Mouse (Mus musculus): ENCODE measurements at regions not wholly inside any gene's neighbourhood (a gene's known extent, or its start where the extent isn't known, plus 50 kb on each side); places are given as distances from the start of the nearest gene placed in this dataset.
A peak's percentile ranks its signal among the peaks of the same experiment; 100 is the strongest.

GRCm38 (mm10) chr14:105056171-105056570, 121.0 kb downstream of the Rbm26 start:
- no peak for DNase-seq

GRCm38 (mm10) chr14:105038798-105039197, 138.3 kb downstream of the Rbm26 start:
- DNase-seq = no peak

- DNase-seq = peak; percentile 15 to 22
These were observed 142.3 kb downstream of the Rbm26 start for GRCm38 (mm10) chr14:105034712-105035377.

GRCm38 (mm10) chr14:105019971-105020370, 157.2 kb downstream of the Rbm26 start:
- DNase-seq = no peak

GRCm38 (mm10) chr14:105016089-105016846, 160.9 kb downstream of the Rbm26 start:
- peak; percentile 32 to 38 for DNase-seq

GRCm38 (mm10) chr14:105015278-105015677, 161.8 kb downstream of the Rbm26 start:
- DNase-seq = peak in 1 of 2 experiments; percentile 12

GRCm38 (mm10) chr14:105010742-105011141, 166.4 kb downstream of the Rbm26 start:
- peak; percentile 41 to 45 for DNase-seq

- DNase-seq = no peak
These were observed 168.8 kb downstream of the Rbm26 start for GRCm38 (mm10) chr14:105008331-105008730.

GRCm38 (mm10) chr14:104994066-104994465, 183.1 kb downstream of the Rbm26 start:
- peak; percentile 55 to 58 for DNase-seq

GRCm38 (mm10) chr14:104966046-104966445, 211.1 kb downstream of the Rbm26 start:
- no peak for DNase-seq

- no peak for DNase-seq
These were observed 233.7 kb downstream of the Rbm26 start for GRCm38 (mm10) chr14:104943450-104943849.

GRCm38 (mm10) chr14:104939961-104940360, 237.2 kb downstream of the Rbm26 start:
- no peak for DNase-seq

- no peak for DNase-seq
These were observed 239.9 kb downstream of the Rbm26 start for GRCm38 (mm10) chr14:104937083-104937864.

- DNase-seq = no peak
These were observed 241.2 kb downstream of the Rbm26 start for GRCm38 (mm10) chr14:104935956-104936355.

- no peak for DNase-seq
These were observed 271.4 kb downstream of the Rbm26 start for GRCm38 (mm10) chr14:104905706-104906105.

GRCm38 (mm10) chr14:104902120-104903027, 274.8 kb downstream of the Rbm26 start:
- DNase-seq = no peak

- no peak for DNase-seq
These were observed 276.1 kb downstream of the Rbm26 start for GRCm38 (mm10) chr14:104901072-104901471.

GRCm38 (mm10) chr14:104871203-104871602, 305.9 kb downstream of the Rbm26 start:
- DNase-seq = no peak

GRCm38 (mm10) chr14:104867540-104867939, 309.6 kb downstream of the Rbm26 start:
- DNase-seq = no peak

- DNase-seq = no peak
These were observed 313.2 kb downstream of the Rbm26 start for GRCm38 (mm10) chr14:104863881-104864280.

- no peak for DNase-seq
These were observed 321.2 kb downstream of the Rbm26 start for GRCm38 (mm10) chr14:104855913-104856312.

GRCm38 (mm10) chr14:104849274-104849673, 326.8 kb upstream of the Rnf219 start:
- DNase-seq = no peak

All from cerebellum, postnatal 10 days (tissue).